Mouse (Mus musculus): ENCODE data around the gene Tbx18. TPM values are rescaled to one million over a fixed set of nuclear protein-coding genes. Genes with fewer than 3 reads are reported as not detected.

Tbx18 gene
- polyA plus RNA-seq, 1 experiment, result 2.3 TPM

- no peak for DNase-seq (ENCODE audit: extremely low spot score in 1 of 2, low spot score in 1 of 2)
Observed at GRCm38 (mm10) chr9:87727155-87727953, 3.7 kb downstream of the Tbx18 start.

- DNase-seq (ENCODE audit: extremely low spot score in 1 of 2, low spot score in 1 of 2), result no peak
Observed at GRCm38 (mm10) chr9:87721793-87722192, 9.3 kb downstream of the Tbx18 start.

GRCm38 (mm10) chr9:87710360-87710759 lies 20.7 kb downstream of the Tbx18 start:
- DNase-seq (ENCODE audit: extremely low spot score in 1 of 2, low spot score in 1 of 2), result no peak

GRCm38 (mm10) chr9:87708151-87708550 lies 22.9 kb downstream of the Tbx18 start:
- DNase-seq (ENCODE audit: extremely low spot score in 1 of 2, low spot score in 1 of 2), result peak in 1 of 2 experiments; percentile 77

- DNase-seq (ENCODE audit: extremely low spot score in 1 of 2, low spot score in 1 of 2), result no peak
Observed at GRCm38 (mm10) chr9:87702267-87702666, 28.8 kb downstream of the Tbx18 start.

GRCm38 (mm10) chr9:87686981-87687380 lies 44.1 kb downstream of the Tbx18 start:
- DNase-seq (ENCODE audit: extremely low spot score in 1 of 2, low spot score in 1 of 2), result no peak

- no peak for DNase-seq (ENCODE audit: extremely low spot score in 1 of 2, low spot score in 1 of 2)
Observed at GRCm38 (mm10) chr9:87682247-87682646, 48.8 kb downstream of the Tbx18 start.

All from frontal cortex, adult 2 months (tissue).